Mouse (Mus musculus) embryonic fibroblast, embryonic 13.5 days (primary cell): ENCODE data around the gene Dnm3.

ENCODE experiments used
- CTCF ChIP-seq: IDR thresholded peaks from 2 replicates; pipeline ENCODE4 v1.5.1; 2011; ENCODE audit warnings: mild to moderate bottlenecking, control low read depth, low read length, moderate library complexity, borderline replicate concordance; ENCODE audit not compliant: insufficient read depth
- POLR2A ChIP-seq: IDR thresholded peaks from 2 replicates; pipeline ENCODE4 v1.6.1; 2011; ENCODE audit warnings: low read depth, mild to moderate bottlenecking, control low read depth, low read length, moderate library complexity

- TF ChIP-seq CTCF: no peak
- TF ChIP-seq POLR2A: no peak
These were observed 203.1 kb downstream of the Dnm3 start for GRCm38 (mm10) chr1:162274674-162275248.
